Mouse (Mus musculus): ENCODE data around the gene Fmo5. TPM values are rescaled to one million over a fixed set of nuclear protein-coding genes. Genes with fewer than 3 reads are reported as not detected.

The Fmo5 gene
- polyA plus RNA-seq, 1 experiment from 2014 or later, result 3.2 TPM

DNA sequence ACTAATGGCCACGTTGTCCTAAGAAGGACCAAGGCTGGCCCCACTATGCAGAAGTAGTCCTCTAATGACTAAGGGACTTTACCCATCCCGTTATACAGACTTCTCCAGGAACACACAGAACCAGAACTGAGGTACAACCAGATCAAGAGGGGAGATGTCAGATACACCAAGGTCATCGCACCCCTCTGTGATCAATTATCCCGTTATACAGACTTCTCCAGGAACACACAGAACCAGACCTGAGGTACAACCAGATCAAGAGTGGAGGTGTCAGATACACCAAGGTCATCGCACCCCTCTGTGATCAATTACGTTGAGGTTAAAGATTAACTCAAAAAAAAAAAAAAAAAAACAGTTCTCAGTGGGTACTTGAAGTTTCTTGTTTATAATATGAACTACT is 17.6 kb upstream of the Fmo5 start:
- Histone ChIP-seq H3K27ac (no peak overlapping the region), H3K36me3 (no peaks in the 10 kb centered on the region), H3K27me3 (no peaks in the 10 kb centered on the region), H3K9me3 (no peaks in the 10 kb centered on the region), H3K4me1 (peaks cover 13% of the 10 kb centered on the region; the same call in 1 of the 2 replicates), H3K4me2 (no peak overlapping the region), H3K9ac (no peak overlapping the region), H3K4me3 (no peak overlapping the region)
- no peak for ATAC-seq (ENCODE audit: borderline replicate concordance, extremely low read depth, low FRiP score, low TSS enrichment)
- WGBS, result 80% methylated on average over 6 of the region's 6 CpGs

DNA sequence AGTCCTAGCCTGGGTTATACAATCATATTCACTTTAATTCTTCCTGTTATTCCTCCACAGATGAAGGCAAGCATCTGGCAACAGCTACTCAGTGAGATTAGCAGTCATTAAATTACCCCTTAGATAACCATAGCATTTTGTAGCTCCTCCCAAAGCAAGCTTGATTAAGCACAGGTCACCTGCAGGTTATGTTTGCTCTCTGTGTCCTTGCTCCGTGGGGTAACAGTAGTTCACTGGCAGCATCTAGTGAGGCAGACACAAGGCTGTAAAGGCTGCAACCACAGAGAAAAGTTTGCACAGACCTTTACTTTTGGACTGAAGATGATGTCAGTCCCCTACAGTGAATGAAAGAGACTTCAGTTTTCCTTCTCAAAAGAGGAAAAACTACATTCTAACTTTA is 13.4 kb upstream of the Fmo5 start:
- Histone ChIP-seq H3K4me3 (no peak overlapping the region), H3K4me1 (peaks cover 7% of the 10 kb centered on the region; the same call in 1 of the 2 replicates), H3K27ac (no peak overlapping the region), H3K9me3 (no peaks in the 10 kb centered on the region), H3K9ac (no peak overlapping the region), H3K4me2 (no peak overlapping the region), H3K36me3 (no peaks in the 10 kb centered on the region), H3K27me3 (no peaks in the 10 kb centered on the region)
- ATAC-seq (ENCODE audit: borderline replicate concordance, extremely low read depth, low FRiP score, low TSS enrichment), result no peak
- WGBS, result 8% methylated on average over 1 of the region's 1 CpGs

DNA sequence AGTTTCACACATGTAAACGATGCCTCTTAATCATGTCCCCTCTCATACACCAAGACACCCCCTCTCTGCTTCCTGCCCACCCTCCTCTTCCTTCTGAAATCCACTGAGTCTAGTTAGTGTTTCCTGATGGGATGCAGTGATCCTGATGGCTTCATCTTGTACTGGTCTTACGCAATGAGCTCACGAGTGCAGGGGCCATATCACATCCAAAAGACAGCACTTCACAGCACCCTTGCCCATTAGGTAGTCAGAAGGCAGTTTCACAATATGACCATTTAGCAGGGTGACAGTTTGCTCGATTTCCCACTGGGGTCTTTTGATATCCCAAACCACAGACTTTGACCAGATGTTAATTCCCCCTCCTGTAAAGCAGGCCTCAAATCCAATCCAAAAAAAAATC is 12.7 kb upstream of the Fmo5 start:
- no peak overlapping the region for H3K9ac ChIP-seq
- H3K4me3 ChIP-seq, result no peak overlapping the region
- no peaks in the 10 kb centered on the region for H3K36me3 ChIP-seq
- no peak for ATAC-seq (ENCODE audit: borderline replicate concordance, extremely low read depth, low FRiP score, low TSS enrichment)
- no peak overlapping the region for H3K27ac ChIP-seq
- 83% methylated on average over 4 of the region's 4 CpGs for WGBS
- H3K4me2 ChIP-seq, result no peak overlapping the region
- H3K27me3 ChIP-seq, result no peaks in the 10 kb centered on the region
- 0 out of 2 replicates have a peak, but pooled peaks cover 4% of the 10 kb centered on the region for H3K4me1 ChIP-seq
- H3K9me3 ChIP-seq, result no peaks in the 10 kb centered on the region

DNA sequence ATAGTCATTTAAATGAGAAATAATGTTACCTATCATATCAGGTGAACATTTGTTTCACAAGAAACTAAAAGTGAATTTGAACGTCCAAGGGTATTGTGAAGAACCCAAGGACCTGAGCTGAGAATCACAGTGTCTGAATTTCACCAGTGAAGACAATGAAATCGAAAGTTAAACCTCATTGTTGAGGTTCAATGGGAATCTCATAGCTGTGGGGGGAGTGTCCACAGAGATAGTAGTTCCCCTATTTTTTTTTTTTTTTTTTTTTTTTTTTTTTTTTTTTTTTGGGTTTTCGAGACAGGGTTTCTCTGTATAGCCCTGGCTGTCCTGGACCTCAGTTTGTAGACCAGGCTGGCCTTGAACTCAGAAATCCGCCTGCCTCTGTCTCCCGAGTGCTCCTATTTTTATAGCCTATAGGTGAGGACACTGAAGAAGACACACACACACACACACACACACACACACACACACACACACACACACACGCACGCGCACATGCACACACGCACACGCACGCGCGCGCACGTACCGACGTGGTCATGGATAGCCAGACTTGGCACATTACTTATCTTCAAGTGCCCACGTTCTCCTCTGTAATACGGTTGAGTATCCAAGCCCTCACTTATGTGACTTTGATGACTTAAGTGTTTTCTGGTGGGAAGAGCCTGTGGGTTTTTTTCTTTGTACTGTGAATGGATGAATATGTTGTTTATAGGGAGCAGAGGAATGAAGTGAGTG is 11.3 kb upstream of the Fmo5 start:
- no peak overlapping the region for H3K27ac ChIP-seq
- no peaks in the 10 kb centered on the region for H3K4me1 ChIP-seq
- no peak overlapping the region for H3K4me2 ChIP-seq
- H3K27me3 ChIP-seq, result no peaks in the 10 kb centered on the region
- no peaks in the 10 kb centered on the region for H3K9me3 ChIP-seq
- no peak overlapping the region for H3K9ac ChIP-seq
- H3K4me3 ChIP-seq, result no peak overlapping the region
- ATAC-seq (ENCODE audit: borderline replicate concordance, extremely low read depth, low FRiP score, low TSS enrichment), result no peak; the same call in 1 of the 2 replicates
- 82% methylated on average over 19 of the region's 19 CpGs for WGBS
- H3K36me3 ChIP-seq, result no peaks in the 10 kb centered on the region

DNA sequence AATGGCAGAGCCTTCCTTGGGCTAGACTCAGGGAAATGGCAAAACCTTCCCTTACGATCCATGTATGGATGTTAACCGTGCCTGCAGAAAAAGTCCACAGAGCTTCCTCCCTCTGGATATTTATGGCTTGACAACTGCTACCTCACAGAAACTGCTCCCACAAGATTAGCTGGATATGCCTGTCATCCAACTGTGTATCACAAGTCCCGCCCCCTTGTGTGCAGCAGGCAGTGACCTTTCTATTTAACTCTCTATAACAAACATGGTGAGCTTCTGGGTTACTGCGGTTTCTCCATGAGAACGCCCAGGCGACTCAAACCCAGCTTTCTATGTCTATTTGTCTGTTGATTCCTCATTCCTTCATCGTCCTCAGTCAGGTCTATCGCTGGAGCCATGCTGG is 10.7 kb upstream of the Fmo5 start:
- Histone ChIP-seq H3K9ac (no peak overlapping the region), H3K27me3 (no peaks in the 10 kb centered on the region), H3K4me3 (no peak overlapping the region), H3K9me3 (no peaks in the 10 kb centered on the region), H3K4me1 (no peaks in the 10 kb centered on the region), H3K36me3 (no peaks in the 10 kb centered on the region), H3K4me2 (no peak overlapping the region), H3K27ac (no peak overlapping the region)
- WGBS, result 64% methylated on average over 8 of the region's 8 CpGs
- ATAC-seq (ENCODE audit: borderline replicate concordance, extremely low read depth, low FRiP score, low TSS enrichment), result no peak; the same call in 1 of the 2 replicates

DNA sequence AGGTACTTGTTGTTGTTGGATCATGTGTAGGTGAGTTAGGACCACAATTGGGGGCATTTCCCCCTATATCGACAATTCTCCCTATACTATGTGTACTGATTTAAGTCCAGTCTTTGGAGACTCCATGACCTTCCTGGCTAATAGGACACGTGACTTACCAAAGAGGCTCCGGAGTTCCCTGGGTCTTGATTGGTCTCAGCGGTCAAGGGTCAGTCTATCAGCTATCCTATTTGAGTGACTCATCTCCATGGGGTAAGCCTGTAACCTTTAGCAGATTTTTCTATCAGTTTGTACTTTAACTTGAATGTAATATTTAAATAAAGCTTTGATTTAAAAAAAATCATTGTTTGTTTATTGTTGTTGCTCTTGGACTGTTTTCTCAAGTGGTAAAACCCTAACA is 7.9 kb upstream of the Fmo5 start:
- Histone ChIP-seq H3K4me2 (no peak overlapping the region), H3K36me3 (no peaks in the 10 kb centered on the region), H3K9ac (no peak overlapping the region), H3K4me3 (no peak overlapping the region), H3K27ac (no peak overlapping the region), H3K4me1 (no peaks in the 10 kb centered on the region), H3K9me3 (no peaks in the 10 kb centered on the region), H3K27me3 (no peaks in the 10 kb centered on the region)
- ATAC-seq (ENCODE audit: borderline replicate concordance, extremely low read depth, low FRiP score, low TSS enrichment), result no peak
- 92% methylated on average over 4 of the region's 4 CpGs for WGBS

DNA sequence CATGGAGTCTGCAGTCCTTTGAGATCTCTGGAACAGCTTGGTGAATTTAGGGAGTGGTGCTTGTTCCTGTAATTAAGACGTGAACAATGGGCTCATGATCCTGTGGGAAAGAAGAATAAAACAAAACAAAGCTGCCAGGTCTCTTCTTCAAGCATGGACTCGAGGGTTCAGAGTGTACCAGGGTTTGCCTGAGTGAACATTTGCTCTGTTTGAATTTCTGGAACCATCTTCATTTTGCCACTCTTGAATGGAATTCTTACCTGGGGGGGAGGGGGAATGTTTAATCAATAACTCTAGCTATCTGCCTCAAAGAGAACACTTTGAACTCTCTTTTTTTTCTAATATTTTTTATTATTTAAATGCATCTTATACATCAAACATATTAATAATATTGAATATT is 4.0 kb upstream of the Fmo5 start:
- H3K4me3 ChIP-seq, result no peak overlapping the region
- no peaks in the 10 kb centered on the region for H3K9me3 ChIP-seq
- 35% methylated on average over 2 of the region's 2 CpGs for WGBS
- H3K27ac ChIP-seq, result no peak overlapping the region
- ATAC-seq (ENCODE audit: borderline replicate concordance, extremely low read depth, low FRiP score, low TSS enrichment), result no peak
- H3K27me3 ChIP-seq, result no peaks in the 10 kb centered on the region
- no peaks in the 10 kb centered on the region for H3K36me3 ChIP-seq
- H3K4me1 ChIP-seq, result peaks cover 5% of the 10 kb centered on the region; the same call in 1 of the 2 replicates
- H3K9ac ChIP-seq, result no peak overlapping the region
- no peak overlapping the region for H3K4me2 ChIP-seq

DNA sequence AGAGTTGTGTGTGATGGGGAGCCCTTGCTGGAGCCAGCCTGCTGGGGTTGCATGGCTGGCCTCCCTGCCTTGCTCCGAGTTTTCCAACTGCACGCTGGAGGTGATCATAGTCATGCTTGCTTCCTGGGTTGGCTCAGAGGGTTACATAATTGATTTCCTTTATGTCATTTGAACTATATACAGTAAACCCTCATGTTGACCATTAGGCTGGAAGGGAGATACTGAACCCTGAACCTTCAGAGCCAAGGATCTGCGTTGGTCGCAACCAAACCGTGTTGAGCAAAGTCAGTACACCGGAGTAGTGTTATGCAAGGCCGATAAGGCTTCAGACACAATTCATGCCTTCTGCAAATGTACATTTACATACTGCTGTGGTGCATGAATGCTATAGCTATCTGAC is 711 bp upstream of the Fmo5 start:
- H3K27ac ChIP-seq, result no peak overlapping the region
- H3K36me3 ChIP-seq, result no peaks in the 10 kb centered on the region
- peaks cover 5% of the 10 kb centered on the region; the same call in 1 of the 2 replicates for H3K4me1 ChIP-seq
- H3K9ac ChIP-seq, result no peak overlapping the region
- no peaks in the 10 kb centered on the region for H3K9me3 ChIP-seq
- H3K27me3 ChIP-seq, result no peaks in the 10 kb centered on the region
- WGBS, result 61% methylated on average over 7 of the region's 7 CpGs
- no peak for ATAC-seq (ENCODE audit: borderline replicate concordance, extremely low read depth, low FRiP score, low TSS enrichment)
- peak overlapping the region; percentile 69; the same call in 1 of the 2 replicates for H3K4me2 ChIP-seq
- H3K4me3 ChIP-seq, result peak overlapping the region; percentile 42

DNA sequence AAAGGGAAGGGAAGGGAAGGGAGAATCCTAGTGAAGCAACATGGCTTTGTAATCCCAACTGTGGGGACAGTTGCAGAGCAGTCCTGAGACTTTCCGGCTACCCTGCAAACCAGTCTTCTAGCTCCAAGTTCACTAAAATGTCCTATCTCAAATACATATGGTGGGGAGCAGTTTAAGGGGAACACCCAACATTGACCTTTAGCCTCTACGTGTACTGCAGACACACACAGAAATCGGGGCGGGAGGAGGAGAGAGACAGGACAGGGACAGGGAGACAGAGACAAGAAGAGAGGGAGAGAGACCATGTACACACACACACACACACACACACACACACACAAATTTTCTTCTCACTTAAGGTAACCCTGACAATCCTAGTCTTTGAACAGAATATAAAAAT is 1.3 kb downstream of the Fmo5 start:
- Histone ChIP-seq H3K4me1 (peaks cover 5% of the 10 kb centered on the region; the same call in 1 of the 2 replicates), H3K9ac (no peak overlapping the region), H3K9me3 (no peaks in the 10 kb centered on the region), H3K27me3 (no peaks in the 10 kb centered on the region), H3K4me3 (no peak overlapping the region), H3K27ac (no peak overlapping the region), H3K36me3 (no peaks in the 10 kb centered on the region), H3K4me2 (no peak overlapping the region)
- no peak for ATAC-seq (ENCODE audit: borderline replicate concordance, extremely low read depth, low FRiP score, low TSS enrichment)
- WGBS, result 63% methylated on average over 4 of the region's 4 CpGs

DNA sequence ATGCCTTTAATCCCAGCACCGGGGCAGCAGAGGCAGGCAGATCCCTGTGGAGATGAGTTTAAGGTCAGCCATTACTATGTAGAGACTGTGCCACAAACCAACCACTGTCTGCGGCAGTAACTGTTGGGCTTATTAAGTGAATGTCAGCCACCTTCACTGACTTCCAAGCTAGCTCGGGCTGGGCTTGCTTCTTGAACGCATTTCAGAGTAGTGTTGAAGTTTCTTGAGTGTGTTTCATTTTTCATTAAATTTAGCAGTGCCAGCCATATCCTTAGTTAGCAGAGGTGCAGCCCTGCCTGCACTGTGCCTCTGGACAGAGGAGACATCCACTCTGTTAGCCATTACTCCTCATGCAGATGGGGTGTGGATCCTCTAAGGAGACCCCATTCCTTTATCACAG is 2.1 kb downstream of the Fmo5 start:
- H3K4me1 ChIP-seq, result peaks cover 5% of the 10 kb centered on the region; the same call in 1 of the 2 replicates
- H3K27me3 ChIP-seq, result no peaks in the 10 kb centered on the region
- H3K9ac ChIP-seq, result no peak overlapping the region
- H3K36me3 ChIP-seq, result no peaks in the 10 kb centered on the region
- H3K9me3 ChIP-seq, result no peaks in the 10 kb centered on the region
- no peak overlapping the region for H3K4me2 ChIP-seq
- WGBS, result 88% methylated on average over 4 of the region's 4 CpGs
- H3K4me3 ChIP-seq, result no peak overlapping the region
- ATAC-seq (ENCODE audit: borderline replicate concordance, extremely low read depth, low FRiP score, low TSS enrichment), result no peak
- no peak overlapping the region for H3K27ac ChIP-seq

DNA sequence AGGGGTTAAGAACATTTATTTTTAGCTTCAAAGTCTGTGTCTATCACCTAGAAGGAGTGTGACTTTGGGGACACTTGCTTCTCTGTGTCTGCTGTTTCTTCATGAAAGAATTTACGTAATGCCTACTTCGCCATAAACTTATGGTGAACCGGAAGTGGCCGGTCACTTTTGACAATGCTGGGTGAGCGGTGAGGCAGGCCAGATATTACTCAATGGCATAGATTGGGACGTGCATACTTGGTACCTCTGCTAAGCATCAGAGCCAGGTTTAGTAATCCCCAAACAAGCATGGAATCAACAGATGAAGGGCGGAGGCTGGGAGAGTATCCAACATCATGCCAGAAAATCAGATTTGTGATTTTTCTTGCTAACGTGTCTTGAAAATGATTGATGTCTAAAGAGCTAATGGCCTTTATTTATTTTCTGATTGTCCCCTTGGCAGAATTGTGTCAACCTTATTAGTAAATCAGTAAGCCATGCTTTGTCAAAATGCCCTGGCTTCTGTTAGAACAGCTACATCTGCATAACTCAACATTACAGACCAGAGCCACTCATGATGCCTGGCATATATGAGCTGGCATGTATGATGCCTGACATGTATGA is 2.8 kb downstream of the Fmo5 start:
- Histone ChIP-seq H3K4me2 (no peak overlapping the region), H3K27ac (no peak overlapping the region), H3K9me3 (no peaks in the 10 kb centered on the region), H3K36me3 (no peaks in the 10 kb centered on the region), H3K4me3 (no peak overlapping the region), H3K9ac (no peak overlapping the region), H3K4me1 (peaks cover 5% of the 10 kb centered on the region; the same call in 1 of the 2 replicates), H3K27me3 (no peaks in the 10 kb centered on the region)
- ATAC-seq (ENCODE audit: borderline replicate concordance, extremely low read depth, low FRiP score, low TSS enrichment), result no peak
- WGBS, result 76% methylated on average over 8 of the region's 8 CpGs

DNA sequence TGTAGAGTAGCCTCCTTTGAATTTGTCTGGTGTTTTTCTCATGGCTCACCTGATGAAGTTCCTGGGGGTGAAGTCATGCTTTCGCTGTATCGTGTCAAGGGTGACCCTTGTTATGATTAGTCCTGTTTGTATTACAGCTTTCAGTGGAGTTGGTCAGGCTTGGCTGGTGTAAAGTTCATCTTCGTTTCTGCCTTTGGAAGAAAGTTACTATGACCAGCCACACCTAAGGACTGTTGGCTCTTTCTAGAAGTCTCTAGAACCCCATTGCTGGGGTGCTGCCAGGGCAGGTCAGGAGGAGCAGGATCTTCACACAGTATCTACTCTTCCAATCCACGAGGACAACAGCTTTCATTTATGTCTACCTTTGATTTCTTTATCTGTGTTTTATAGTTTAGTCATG is 4.9 kb downstream of the Fmo5 start:
- no peaks in the 10 kb centered on the region for H3K36me3 ChIP-seq
- 76% methylated on average over 4 of the region's 4 CpGs for WGBS
- no peak overlapping the region for H3K4me3 ChIP-seq
- no peak overlapping the region for H3K27ac ChIP-seq
- H3K27me3 ChIP-seq, result no peaks in the 10 kb centered on the region
- no peak for ATAC-seq (ENCODE audit: borderline replicate concordance, extremely low read depth, low FRiP score, low TSS enrichment)
- no peak overlapping the region for H3K4me2 ChIP-seq
- H3K9me3 ChIP-seq, result no peaks in the 10 kb centered on the region
- no peak overlapping the region for H3K9ac ChIP-seq
- H3K4me1 ChIP-seq, result peaks cover 5% of the 10 kb centered on the region; the same call in 1 of the 2 replicates

Measured in lung, embryonic 15.5 days (tissue).